Mouse (Mus musculus) adrenal gland, postnatal 0 days (tissue): ENCODE measurements around the gene Rxfp2. TPM values are rescaled to one million over a fixed set of nuclear protein-coding genes. Genes with fewer than 3 reads are reported as not detected.

Experiments used
- polyA plus RNA-seq: library from polyadenylated mRNA; unstranded; fragments of >200 nt; fragmentation: Nextera tagmentation; extraction: Ambion mirVana; gene quantifications from 2 replicates; pipeline ENCODE4 v1.2.1, GENCODE M21; 2015

The Rxfp2 gene
- 0.11 and 0.16 TPM in 2 replicates for polyA plus RNA-seq

DNA sequence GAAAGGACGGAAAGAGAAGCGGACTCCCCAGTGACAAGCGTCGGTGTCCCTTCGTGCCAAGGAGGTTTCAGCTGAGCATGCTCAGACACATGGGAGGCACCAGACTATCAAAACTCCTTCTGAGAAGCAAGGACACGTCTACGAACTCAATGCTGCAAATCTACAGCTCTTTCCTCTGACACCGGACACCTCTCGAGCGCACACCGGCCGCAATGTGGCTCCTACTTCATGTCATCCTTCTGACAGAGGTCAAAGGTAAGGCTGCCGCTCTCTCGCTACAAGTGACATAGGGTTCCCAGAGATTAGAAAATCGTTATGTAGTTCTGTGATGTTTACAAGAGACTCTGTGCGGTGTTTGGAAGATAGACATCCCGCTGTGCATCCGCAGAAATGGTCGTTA is at the start of gene Rxfp2:
Gene Rxfp2, plus strand, starts transcription at position 20 of the 400 bp plus-strand sequence.

GRCm38 (mm10) chr5:150118455-150119241 is 100.2 kb downstream of the Rxfp2 start, which contains the start of gene Fry:
Gene Fry (plus strand): TSS chr5:150118645.

Other genes with a start within 250 kb of the Rxfp2 start
- 14.4 and 21.9 TPM in 2 replicates for gene Fry, start 100.0 kb downstream of the Rxfp2 start, polyA plus RNA-seq